ENCODE assay signal across 8 mouse cellular contexts in genomic region chr2:8754142-8754541, GRCm38 (mm10).
DNase-seq lines count a peak whose midpoint lies in the region; ATAC-seq and TF ChIP-seq lines count a peak whose summit lies in the region.

No protein-coding gene starts in this region.

- 14% methylated on average over 1 of the region's 1 CpGs for WGBS in embryonic facial prominence, embryonic 10.5 days
- WGBS in limb, embryonic 14.5 days: 17% methylated on average over 1 of the region's 1 CpGs

- no peak overlapping the region for H3K27ac ChIP-seq in embryonic facial prominence, embryonic 10.5 days (replicated peaks)
- no peak overlapping the region for H3K27ac ChIP-seq in limb, embryonic 14.5 days (replicated peaks; ENCODE audit: low read depth, low read length)

- H3K4me2 ChIP-seq in limb, embryonic 14.5 days (replicated peaks; ENCODE audit: low read depth, low read length, severe bottlenecking): no peak overlapping the region

- DNase-seq in ovary, postnatal 14 days (ENCODE audit: low spot score): peak; percentile 8
- DNase-seq in ovary, postnatal 10 days (ENCODE audit: low spot score): no peak
- DNase-seq in WW6 (ENCODE audit: low read depth, low spot score): peak; percentile 3
- DNase-seq in embryonic facial prominence, embryonic 10.5 days (ENCODE audit: low spot score): peak; percentile 24
- peak; percentile 68 for DNase-seq in limb, embryonic 14.5 days (ENCODE audit: low spot score)
- DNase-seq in retina, adult 2 months (ENCODE audit: low read depth, low spot score): peak; percentile 13
- no peak for DNase-seq in gastrocnemius, adult 8-10 months (ENCODE audit: low spot score in 2 of 2)

- ATAC-seq in inflammation-experienced regulatory T-cells, adult 6 months: peak; percentile 91
- ATAC-seq in limb, embryonic 14.5 days (ENCODE audit: low FRiP score, low read depth): no peak

- H3K36me3 ChIP-seq in embryonic facial prominence, embryonic 10.5 days (replicated peaks): no peaks in the 10 kb centered on the region
- no peaks in the 10 kb centered on the region for H3K36me3 ChIP-seq in limb, embryonic 14.5 days (ENCODE audit: control insufficient read depth, insufficient read depth, low read length)

- H3K27me3 ChIP-seq in embryonic facial prominence, embryonic 10.5 days (replicated peaks; ENCODE audit: low read depth, poor library complexity, severe bottlenecking): no peaks in the 10 kb centered on the region
- no peaks in the 10 kb centered on the region for H3K27me3 ChIP-seq in limb, embryonic 14.5 days (ENCODE audit: control insufficient read depth, insufficient read depth, low read length)

- H3K9ac ChIP-seq in limb, embryonic 14.5 days (ENCODE audit: low read depth, low read length, severe bottlenecking): no peak overlapping the region

- H3K4me3 ChIP-seq in embryonic facial prominence, embryonic 10.5 days: no peak overlapping the region
- no peak overlapping the region for H3K4me3 ChIP-seq in limb, embryonic 14.5 days (replicated peaks; ENCODE audit: low read length)

- TF ChIP-seq POLR2A in limb, embryonic 14.5 days (IDR thresholded peaks at IDR 0.05; ENCODE audit: borderline replicate concordance, extremely low read depth, insufficient read depth, insufficient read length): no peak

- H3K4me1 ChIP-seq in embryonic facial prominence, embryonic 10.5 days: no peaks in the 10 kb centered on the region
- no peaks in the 10 kb centered on the region for H3K4me1 ChIP-seq in limb, embryonic 14.5 days (ENCODE audit: control insufficient read depth, insufficient read depth, low read length)

- H3K9me3 ChIP-seq in embryonic facial prominence, embryonic 10.5 days: no peaks in the 10 kb centered on the region
- H3K9me3 ChIP-seq in limb, embryonic 14.5 days (ENCODE audit: control insufficient read depth, low read length): no peaks in the 10 kb centered on the region

Comparison
In these comparisons a context has a peak if more than half of its experiments do, and no peak if none do; other contexts are left out.
1. DNase-seq: peak in ovary, postnatal 14 days (single experiment), WW6 (single experiment), embryonic facial prominence, embryonic 10.5 days (single experiment), limb, embryonic 14.5 days (single experiment) and retina, adult 2 months (single experiment); none in ovary, postnatal 10 days (single experiment) and gastrocnemius, adult 8-10 months (0 of 2).